Mouse (Mus musculus) G1E (cell line): ENCODE data around the gene Cd274. TPM values are rescaled to one million over a fixed set of nuclear protein-coding genes. Genes with fewer than 3 reads are reported as not detected.

ENCODE experiments used
- ATAC-seq: 2 replicates; pipeline ENCODE4 v1.8.0; 2016; ENCODE audit warnings: mild to moderate bottlenecking; ENCODE audit not compliant: insufficient number of reproducible peaks, poor library complexity, low FRiP score, severe bottlenecking; ENCODE audit errors: extremely low read depth
- DNase-seq: peaks from one replicate; pipeline ENCODE4 v3.0.0; 2012; ENCODE audit warnings: low spot score
- H3K27me3 ChIP-seq: 2 replicates; pipeline ENCODE4 v1.6.1; 2012; ENCODE audit warnings: mild to moderate bottlenecking, low read length, inconsistent platforms; ENCODE audit not compliant: insufficient read depth
- H3K36me3 ChIP-seq: replicated peaks from 2 replicates; pipeline ENCODE3; 2012; ENCODE audit warnings: mild to moderate bottlenecking, inconsistent platforms
- H3K4me1 ChIP-seq: 2 replicates; pipeline ENCODE4 v1.6.1; 2012; ENCODE audit warnings: low read depth, low read length, inconsistent platforms, mixed read lengths; ENCODE audit not compliant: insufficient read depth
- H3K4me3 ChIP-seq: 2 replicates; pipeline ENCODE4 v1.5.1; 2012; ENCODE audit warnings: low read depth, mild to moderate bottlenecking, inconsistent platforms, low read length, moderate library complexity, mixed read lengths
- H3K9me3 ChIP-seq: replicated peaks from 2 replicates; pipeline ENCODE4 v1.6.1; 2012; ENCODE audit warnings: inconsistent platforms
- CTCF ChIP-seq: IDR thresholded peaks from 2 replicates; pipeline ENCODE4 v1.5.1; 2012; ENCODE audit warnings: low read depth, low read length, inconsistent platforms, mixed read lengths
- GATA1 ChIP-seq: IDR thresholded peaks from 2 replicates; pipeline ENCODE4 v1.6.1; 2012; ENCODE audit warnings: borderline replicate concordance, low read length, inconsistent platforms, mixed read lengths
- GATA2 ChIP-seq: IDR thresholded peaks from 2 replicates; pipeline ENCODE4 v1.6.1; 2012; ENCODE audit warnings: low read depth, low read length, inconsistent platforms, borderline replicate concordance
- POLR2AphosphoS5 ChIP-seq: IDR thresholded peaks from 2 replicates; pipeline ENCODE4 v1.6.1; 2012; ENCODE audit warnings: low read depth, low read length, inconsistent platforms; ENCODE audit not compliant: insufficient replicate concordance
- TAL1 ChIP-seq: conservative IDR thresholded peaks from 2 replicates; pipeline ENCODE4 v1.6.1; 2012; ENCODE audit warnings: low read depth, low read length, inconsistent platforms, mixed read lengths
- polyA plus RNA-seq: library from polyadenylated mRNA; stranded (reverse); fragments of >175 nt; gene quantifications from 2 replicates; pipeline ENCODE4 v1.2.3, GENCODE M21; 2012
- total RNA-seq, 2 experiments: library from RNA; stranded (forward) in 1 of 2; stranded (reverse) in 1 of 2; fragments of 200-1000 nt in 1 of 2; fragments of >200 nt in 1 of 2; fragmentation: Nextera tagmentation in 1 of 2; gene quantifications; 2 replicates each; pipeline ENCODE4 v1.2.3; 2014 to 2017

Cd274 gene
- total and polyA plus RNA-seq, 3 experiments = 0.56 to 40.8 (median 15.1) TPM

DNA sequence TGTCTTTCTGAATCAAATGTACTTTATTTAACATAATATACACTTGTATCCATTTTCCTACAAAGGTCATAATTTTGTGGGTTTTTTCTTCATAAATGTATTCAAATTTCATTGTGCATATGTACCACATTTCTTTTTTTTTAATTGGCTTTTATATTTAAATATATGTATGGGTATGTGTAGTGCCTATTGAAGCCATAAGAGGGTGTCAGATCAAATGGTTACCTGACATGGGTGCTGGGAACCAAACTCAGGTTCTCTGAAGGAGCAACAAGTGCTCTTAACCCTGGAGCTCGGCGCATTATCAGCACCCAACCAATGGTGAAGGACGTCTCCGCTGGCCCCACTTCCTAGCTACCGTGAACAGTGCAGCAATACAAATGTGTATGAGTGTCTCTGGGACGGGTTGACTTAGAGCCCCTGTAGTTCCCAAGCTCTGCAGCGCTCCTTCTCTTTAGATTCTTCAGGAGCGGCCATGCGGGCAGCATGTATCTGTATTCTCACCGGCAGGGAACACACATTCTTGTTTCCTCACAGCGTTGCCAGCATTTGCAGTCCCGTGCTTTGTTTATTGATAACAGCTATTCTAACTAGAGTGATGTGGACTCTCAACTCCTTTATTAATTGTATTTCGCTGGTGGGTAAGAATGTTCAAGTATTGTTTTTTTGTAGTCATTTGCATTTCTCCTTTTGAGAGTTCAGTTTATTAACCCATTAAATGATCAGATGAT lies 40.3 kb upstream of the Cd274 start:
- Histone ChIP-seq H3K36me3 (no peaks in the 10 kb centered on the region), H3K9me3 (no peaks in the 10 kb centered on the region), H3K4me1 (peaks cover 20% of the 10 kb centered on the region), H3K4me3 (no peak overlapping the region), H3K27me3 (peaks cover 11% of the 10 kb centered on the region)
- no peak for TF ChIP-seq GATA1
- TF ChIP-seq GATA2 = no peak
- no peak for TF ChIP-seq TAL1
- no peak for TF ChIP-seq CTCF
- no peak for TF ChIP-seq POLR2AphosphoS5
- ATAC-seq (no peak), DNase-seq (no peak)

DNA sequence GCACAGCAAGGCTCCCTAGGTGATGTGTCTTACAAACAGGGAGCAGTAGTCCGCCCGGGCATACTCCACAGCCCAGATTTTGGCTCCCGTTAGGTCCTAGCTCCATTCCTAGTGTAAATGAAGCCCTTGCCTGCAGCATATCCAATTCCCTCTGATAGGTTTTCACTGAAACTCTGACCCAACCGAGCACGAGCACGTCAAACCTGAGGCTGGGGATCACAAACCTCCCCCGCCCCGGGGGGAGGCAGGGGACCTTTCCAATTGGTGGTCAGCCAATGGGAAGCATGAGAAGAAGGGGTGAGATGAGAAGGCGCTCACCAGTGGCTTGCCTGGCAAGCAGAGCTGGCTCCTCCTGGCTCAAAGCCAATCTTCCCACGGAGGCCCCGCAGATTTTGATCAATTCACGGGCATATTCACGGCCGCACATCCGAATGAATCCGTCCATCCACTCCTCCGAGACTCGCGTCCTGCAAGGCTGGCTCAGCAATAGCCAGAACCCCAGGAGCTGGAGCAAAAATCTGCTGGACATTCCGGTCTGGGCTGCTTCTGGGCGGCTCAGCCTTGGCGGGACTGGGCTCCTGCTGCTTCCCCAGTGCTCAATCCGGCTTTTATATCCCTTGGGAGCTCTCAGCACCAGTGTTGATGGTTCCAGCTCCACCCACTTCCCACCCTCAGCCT lies 33.0 kb upstream of the Cd274 start, which contains the start of gene Rln1:
Gene Rln1 (minus strand): TSS at position 603 of the 678 bp plus-strand sequence.
- DNase-seq (no peak), ATAC-seq (no peak)
- Histone ChIP-seq H3K27me3 (peaks cover 40% of the 10 kb centered on the region), H3K4me1 (no peaks in the 10 kb centered on the region; the same call in 1 of the 2 replicates), H3K9me3 (no peaks in the 10 kb centered on the region), H3K4me3 (no peak within 1 kb of the TSS), H3K36me3 (no peaks in the 10 kb centered on the region)
- no peak for TF ChIP-seq TAL1
- no peak for TF ChIP-seq GATA2

GRCm38 (mm10) chr19:29336624-29337023 lies 30.6 kb upstream of the Cd274 start:
- TF ChIP-seq GATA2 = no peak
- no peak for TF ChIP-seq POLR2AphosphoS5
- no peak for TF ChIP-seq CTCF
- ATAC-seq (no peak), DNase-seq (no peak)
- Histone ChIP-seq H3K27me3 (peaks cover 41% of the 10 kb centered on the region), H3K4me3 (no peak overlapping the region), H3K36me3 (no peaks in the 10 kb centered on the region), H3K9me3 (no peaks in the 10 kb centered on the region), H3K4me1 (peaks cover 3% of the 10 kb centered on the region; the same call in 1 of the 2 replicates)

GRCm38 (mm10) chr19:29341029-29341428 lies 26.2 kb upstream of the Cd274 start:
- Histone ChIP-seq H3K4me3 (no peak overlapping the region), H3K9me3 (no peaks in the 10 kb centered on the region), H3K27me3 (peaks cover 12% of the 10 kb centered on the region), H3K36me3 (no peaks in the 10 kb centered on the region), H3K4me1 (peaks cover 12% of the 10 kb centered on the region; the same call in 1 of the 2 replicates)
- no peak for ATAC-seq
- no peak for DNase-seq
- TF ChIP-seq POLR2AphosphoS5 = no peak
- no peak for TF ChIP-seq GATA1
- TF ChIP-seq TAL1 = no peak
- TF ChIP-seq GATA2 = no peak
- no peak for TF ChIP-seq CTCF

- DNase-seq (no peak), ATAC-seq (no peak)
- TF ChIP-seq GATA2 (no peak), GATA1 (no peak), POLR2AphosphoS5 (no peak), TAL1 (no peak), CTCF (no peak)
- Histone ChIP-seq H3K4me1 (peaks cover 12% of the 10 kb centered on the region; the same call in 1 of the 2 replicates), H3K4me3 (no peak overlapping the region), H3K27me3 (peaks cover 9% of the 10 kb centered on the region), H3K36me3 (no peaks in the 10 kb centered on the region), H3K9me3 (no peaks in the 10 kb centered on the region)
These were observed 25.0 kb upstream of the Cd274 start for GRCm38 (mm10) chr19:29342281-29342680.

GRCm38 (mm10) chr19:29344868-29345267 lies 22.4 kb upstream of the Cd274 start:
- peaks cover 12% of the 10 kb centered on the region; the same call in 1 of the 2 replicates for H3K4me1 ChIP-seq
- no peaks in the 10 kb centered on the region for H3K9me3 ChIP-seq
- peaks cover 9% of the 10 kb centered on the region for H3K36me3 ChIP-seq
- H3K4me3 ChIP-seq = no peak overlapping the region
- H3K27me3 ChIP-seq = peaks cover 7% of the 10 kb centered on the region
- no peak for TF ChIP-seq POLR2AphosphoS5
- no peak for TF ChIP-seq GATA1
- ATAC-seq (no peak), DNase-seq (no peak)
